Mouse (Mus musculus) kidney, adult 2 months (tissue): ENCODE data around the gene Crip1. TPM values are rescaled to one million over a fixed set of nuclear protein-coding genes. Genes with fewer than 3 reads are reported as not detected.

ENCODE experiments used
- DNase-seq: peaks from one replicate; pipeline ENCODE4 v3.0.0; 2021
- H3K27ac ChIP-seq: fragments of 200-500 bp; 2 replicates; pipeline ENCODE4 v1.5.1; 2012; ENCODE audit warnings: low read depth, low read length, control low read depth, inconsistent platforms; ENCODE audit not compliant: insufficient read depth
- H3K27me3 ChIP-seq: fragments of 200-500 bp; replicated peaks from 2 replicates; pipeline ENCODE4 v1.6.1; 2012; ENCODE audit warnings: mild to moderate bottlenecking, moderate library complexity, low read length, inconsistent platforms; ENCODE audit not compliant: control insufficient read depth, insufficient read depth
- H3K36me3 ChIP-seq: fragments of 200-500 bp; 2 replicates; pipeline ENCODE4 v1.6.1; 2012; ENCODE audit warnings: mild to moderate bottlenecking, moderate library complexity, low read length, inconsistent platforms; ENCODE audit not compliant: control insufficient read depth, insufficient read depth
- H3K4me1 ChIP-seq: fragments of 200-500 bp; 2 replicates; pipeline ENCODE4 v1.6.1; 2011; ENCODE audit warnings: low read length; ENCODE audit not compliant: control insufficient read depth, insufficient read depth
- H3K4me3 ChIP-seq: fragments of 200-500 bp; 2 replicates; pipeline ENCODE4 v1.5.1; 2011; ENCODE audit warnings: mild to moderate bottlenecking, low read depth, low read length, control low read depth; ENCODE audit not compliant: insufficient read depth
- CTCF ChIP-seq: fragments of 200-500 bp; conservative IDR thresholded peaks from 2 replicates; pipeline ENCODE4 v1.5.1; 2011; ENCODE audit warnings: low read depth, mild to moderate bottlenecking, control low read depth, low read length, moderate library complexity, mixed read lengths; ENCODE audit not compliant: insufficient read depth, insufficient read length
- POLR2A ChIP-seq: fragments of 200-500 bp; IDR thresholded peaks from one replicate; pipeline ENCODE4 v1.6.1; 2011; ENCODE audit warnings: low read depth, low read length, control low read depth
- WGBS: fragments of 180-500 bp; shearing (Covaris S2); methylation state at CpG from one replicate; pipeline ENCODE4 v1.1.7; 2018; 5-methylcytosine and 5-hydroxymethylcytosine counted together
- polyA plus RNA-seq: library from polyadenylated mRNA; depleted of rRNA; stranded (reverse); fragments of >200 nt; gene quantifications from 2 replicates; pipeline ENCODE4 v1.2.3, GENCODE M21; 2012

Gene Crip1
- polyA plus RNA-seq, 1 experiment = 229 TPM

DNA sequence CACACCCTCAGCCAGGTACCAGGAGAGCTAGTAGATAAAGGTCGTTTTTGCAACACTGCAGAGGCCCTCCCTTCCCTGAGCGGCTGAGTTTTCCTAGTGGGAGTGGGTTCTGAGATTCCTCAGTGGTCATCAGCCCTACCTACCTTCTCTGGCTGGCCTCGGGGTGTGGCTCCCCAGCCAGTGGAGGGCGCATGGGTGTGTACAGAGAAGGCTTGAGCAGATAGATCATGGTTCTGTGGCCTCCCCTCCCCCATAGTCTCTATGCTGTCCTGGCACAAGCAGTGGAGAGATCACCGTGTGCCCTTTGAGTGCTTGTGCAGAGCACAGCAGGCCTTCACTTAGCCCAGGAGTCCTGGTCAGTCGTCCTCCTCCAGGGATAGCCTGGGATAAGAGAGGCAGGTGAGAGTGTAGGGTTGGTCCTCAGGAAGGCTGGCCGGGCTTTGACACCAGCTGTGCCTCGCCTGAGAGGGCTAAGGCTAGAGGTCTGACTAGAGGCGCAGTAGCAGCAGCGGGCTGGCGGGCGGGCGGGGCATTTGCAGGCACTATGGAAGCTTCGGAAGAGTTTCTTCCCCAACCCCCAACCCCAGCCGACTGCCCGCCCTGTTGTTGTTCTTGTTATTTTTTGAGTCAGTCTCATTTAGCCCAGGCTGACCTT, 2.4 kb downstream of the Crip1 start:
- no peak overlapping the region for H3K4me3 ChIP-seq
- 68% methylated on average over 16 of the region's 16 CpGs for WGBS
- peaks cover 21% of the 10 kb centered on the region for H3K4me1 ChIP-seq
- DNase-seq = no peak
- H3K36me3 ChIP-seq = no peaks in the 10 kb centered on the region
- no peaks in the 10 kb centered on the region for H3K27me3 ChIP-seq
- 0 out of 2 replicates have a peak, but pooled peaks have one; percentile 14 for TF ChIP-seq CTCF
- no peak for TF ChIP-seq POLR2A
- H3K27ac ChIP-seq = no peak overlapping the region

DNA sequence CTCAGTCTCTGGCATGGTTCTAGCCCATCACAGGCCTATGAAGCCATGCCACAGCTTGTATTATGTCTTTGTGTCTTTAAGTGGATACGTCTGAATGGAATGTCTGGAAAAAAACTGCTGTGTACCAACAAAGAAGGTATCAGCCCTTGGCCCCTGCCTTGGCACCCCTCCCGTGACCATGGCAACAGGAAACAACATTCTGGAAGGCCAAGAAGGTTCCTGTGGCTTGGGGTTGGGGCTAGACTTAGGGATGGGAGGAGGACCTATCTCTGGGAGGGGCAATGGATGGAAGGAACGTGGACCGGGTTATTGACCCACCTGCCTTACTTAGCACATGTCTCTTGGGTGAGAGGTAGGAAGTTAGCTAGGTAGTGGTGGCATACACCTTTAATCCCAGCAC, 3.2 kb downstream of the Crip1 start:
- H3K27ac ChIP-seq = no peak overlapping the region
- peaks cover 21% of the 10 kb centered on the region for H3K4me1 ChIP-seq
- no peak overlapping the region for H3K4me3 ChIP-seq
- no peaks in the 10 kb centered on the region for H3K36me3 ChIP-seq
- 68% methylated on average over 4 of the region's 4 CpGs for WGBS
- no peaks in the 10 kb centered on the region for H3K27me3 ChIP-seq
- DNase-seq = peak; percentile 41
- TF ChIP-seq POLR2A (no peak), CTCF (no peak)

DNA sequence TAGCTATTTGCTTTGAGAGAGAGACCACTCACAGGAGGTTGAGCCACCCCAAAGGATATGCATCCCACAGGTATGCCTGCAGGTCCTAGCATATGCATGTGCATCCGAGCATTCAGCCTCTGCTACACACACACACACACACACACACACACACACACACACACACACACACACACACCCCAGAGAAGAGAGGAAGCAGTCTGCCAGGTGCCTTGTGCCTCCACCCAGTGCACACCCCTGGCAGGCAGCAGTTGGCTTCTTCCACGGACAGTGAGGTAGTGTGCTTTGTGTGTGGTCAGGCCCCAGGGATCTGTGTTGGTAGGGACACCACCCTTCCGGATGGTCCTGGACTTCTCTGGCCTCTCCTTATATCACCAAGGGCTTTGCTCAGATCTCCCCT, 3.8 kb downstream of the Crip1 start:
- Histone ChIP-seq H3K36me3 (no peaks in the 10 kb centered on the region), H3K27me3 (no peaks in the 10 kb centered on the region), H3K27ac (no peak overlapping the region), H3K4me1 (peaks cover 24% of the 10 kb centered on the region), H3K4me3 (no peak overlapping the region)
- no peak for DNase-seq
- TF ChIP-seq CTCF (no peak), POLR2A (no peak)
- WGBS = 89% methylated on average over 3 of the region's 3 CpGs

DNA sequence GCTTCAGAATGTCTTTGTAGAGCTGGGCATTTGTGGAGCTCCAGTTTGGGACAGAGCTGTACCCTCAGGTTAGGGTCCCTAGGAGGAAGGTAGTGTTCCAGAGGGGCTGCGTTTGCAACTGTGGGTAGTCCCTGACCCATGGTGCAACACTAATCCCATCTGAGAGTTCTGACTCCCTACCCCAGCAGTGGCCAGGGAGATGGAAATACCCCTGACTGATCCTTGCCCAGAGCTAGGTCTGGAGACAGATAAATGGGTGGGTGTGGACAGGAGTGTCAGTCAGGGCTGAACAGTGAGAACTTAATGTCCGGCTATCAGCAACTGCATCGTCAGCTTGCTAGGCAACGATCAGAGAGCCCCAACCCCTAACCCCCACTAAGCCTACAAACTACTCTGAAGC, 4.5 kb downstream of the Crip1 start:
- TF ChIP-seq POLR2A = no peak
- no peak for TF ChIP-seq CTCF
- Histone ChIP-seq H3K36me3 (no peaks in the 10 kb centered on the region), H3K27ac (no peak overlapping the region), H3K4me1 (peaks cover 27% of the 10 kb centered on the region), H3K27me3 (no peaks in the 10 kb centered on the region), H3K4me3 (no peak overlapping the region)
- DNase-seq = no peak
- 84% methylated on average over 4 of the region's 4 CpGs for WGBS

DNA sequence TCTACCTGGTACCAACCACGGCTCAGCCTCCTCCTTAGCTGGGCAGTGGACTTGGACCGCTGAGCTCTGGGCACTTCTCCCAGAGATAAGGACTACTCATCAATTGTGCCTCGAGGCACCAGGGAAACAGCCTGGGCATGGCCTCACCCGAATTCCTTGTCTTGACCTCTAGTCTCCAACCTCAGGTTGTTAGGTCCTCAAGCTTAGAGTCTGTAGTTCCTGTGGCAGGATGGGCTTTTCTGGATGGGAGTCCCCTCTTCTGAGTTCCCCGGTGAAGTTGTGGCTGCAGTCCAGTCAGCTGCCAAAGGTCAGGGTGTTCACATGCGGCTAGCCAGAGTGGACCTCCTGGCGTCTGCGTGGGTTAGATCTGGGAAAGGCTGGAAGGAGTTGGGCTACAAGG, 4.9 kb downstream of the Crip1 start:
- peaks cover 24% of the 10 kb centered on the region for H3K4me1 ChIP-seq

DNA sequence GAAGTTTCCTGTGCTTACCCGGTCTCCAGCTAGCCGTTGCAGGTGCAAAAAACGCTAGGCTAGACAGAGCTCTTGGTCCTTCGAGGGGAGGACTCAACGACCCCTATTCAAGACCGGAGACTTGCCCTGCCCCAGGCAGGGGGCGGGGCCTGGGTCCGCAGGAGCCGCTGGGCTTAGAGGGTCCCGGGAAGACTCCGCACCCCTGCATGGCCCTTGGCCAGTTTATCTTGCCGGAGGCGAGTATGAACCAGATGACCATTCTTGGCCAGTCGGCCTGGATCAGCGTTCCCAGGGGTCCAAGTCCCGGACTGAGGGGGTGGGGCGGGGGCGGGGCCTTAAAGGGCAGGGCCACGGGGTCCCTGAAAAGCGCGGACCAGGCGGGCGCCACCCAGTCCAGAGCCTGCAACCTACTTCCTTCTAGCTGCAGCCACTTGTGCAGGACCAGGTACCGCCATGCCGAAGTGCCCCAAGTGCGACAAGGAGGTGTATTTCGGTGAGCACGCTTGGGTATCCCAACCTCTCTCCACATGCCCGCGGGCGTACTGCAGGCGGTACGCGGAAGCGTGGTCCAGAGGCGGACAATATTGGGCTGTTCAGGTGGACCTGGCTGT, 5.7 kb downstream of the Crip1 start:
- DNase-seq = peak; percentile 55
- Histone ChIP-seq H3K4me1 (peaks cover 17% of the 10 kb centered on the region), H3K4me3 (peak overlapping the region; percentile 53), H3K27ac (no peak overlapping the region), H3K36me3 (no peaks in the 10 kb centered on the region), H3K27me3 (no peaks in the 10 kb centered on the region)
- WGBS = 3% methylated on average over 36 of the region's 36 CpGs
- no peak for TF ChIP-seq CTCF
- TF ChIP-seq POLR2A = peak; percentile 10

More for the DNA sequence above, 4.9 kb downstream of the Crip1 start:
- H3K27me3 ChIP-seq = no peaks in the 10 kb centered on the region
- WGBS = 24% methylated on average over 8 of the region's 8 CpGs
- H3K4me3 ChIP-seq = no peak overlapping the region
- no peaks in the 10 kb centered on the region for H3K36me3 ChIP-seq
- TF ChIP-seq CTCF (no peak), POLR2A (no peak)
- no peak overlapping the region for H3K27ac ChIP-seq
- peak; percentile 43 for DNase-seq

DNA sequence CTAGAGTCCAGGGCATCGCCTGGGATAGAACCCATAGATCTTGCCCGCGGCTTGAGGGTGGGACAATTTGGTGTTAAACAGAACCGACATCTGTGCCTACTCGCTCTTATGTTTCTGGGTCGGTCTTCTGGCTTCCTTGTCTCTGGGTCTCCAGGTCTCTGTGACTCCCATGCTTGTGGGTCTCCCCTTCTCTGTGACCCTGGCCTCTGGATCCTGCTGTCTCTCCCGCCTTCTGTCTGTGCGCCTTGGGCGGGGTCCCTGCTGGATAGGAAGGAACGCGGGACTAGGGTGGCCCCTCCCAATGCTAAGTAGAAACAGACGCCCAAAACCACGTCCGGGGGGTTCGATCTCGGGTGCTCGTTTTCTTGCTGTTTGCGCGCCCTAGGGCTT, 6.2 kb downstream of the Crip1 start:
- peak overlapping the region; percentile 53 for H3K4me3 ChIP-seq
- H3K27me3 ChIP-seq = no peaks in the 10 kb centered on the region
- no peak for DNase-seq
- TF ChIP-seq POLR2A (no peak), CTCF (no peak)
- WGBS = 33% methylated on average over 19 of the region's 19 CpGs
- H3K4me1 ChIP-seq = peaks cover 16% of the 10 kb centered on the region
- no peak overlapping the region for H3K27ac ChIP-seq
- H3K36me3 ChIP-seq = no peaks in the 10 kb centered on the region
